Mouse (Mus musculus): ENCODE data around the gene Tspan9. TPM values are rescaled to one million over a fixed set of nuclear protein-coding genes. Genes with fewer than 3 reads are reported as not detected.

Tspan9 gene
- polyA plus RNA-seq, 1 experiment: 87.8 TPM

GRCm38 (mm10) chr6:128015304-128015703, 128.1 kb downstream of the Tspan9 start:
- TF ChIP-seq GATA1 (IDR thresholded peaks at IDR 0.05; ENCODE audit: borderline replicate concordance, low read length) (no peak), FLI1 (IDR thresholded peaks at IDR 0.05; ENCODE audit: low read length) (no peak)
- H3K4me3 ChIP-seq (replicated peaks): peak overlapping the region; percentile 26
- no peaks in the 10 kb centered on the region for H3K9me3 ChIP-seq
- peaks cover 85% of the 10 kb centered on the region for H3K36me3 ChIP-seq (replicated peaks; ENCODE audit: low read length)
- peaks cover 64% of the 10 kb centered on the region for H3K4me1 ChIP-seq
- H3K27me3 ChIP-seq (replicated peaks): peaks cover 1% of the 10 kb centered on the region

- Histone ChIP-seq H3K27me3 (replicated peaks) (peaks cover 1% of the 10 kb centered on the region), H3K4me3 (replicated peaks) (no peak overlapping the region), H3K4me1 (peaks cover 94% of the 10 kb centered on the region), H3K9me3 (no peaks in the 10 kb centered on the region), H3K36me3 (replicated peaks; ENCODE audit: low read length) (peaks cover 87% of the 10 kb centered on the region)
- TF ChIP-seq FLI1 (IDR thresholded peaks at IDR 0.05; ENCODE audit: low read length) (no peak), GATA1 (IDR thresholded peaks at IDR 0.05; ENCODE audit: borderline replicate concordance, low read length) (no peak)
These were observed 131.6 kb downstream of the Tspan9 start for GRCm38 (mm10) chr6:128011781-128012180.

- no peak for TF ChIP-seq GATA1 (IDR thresholded peaks at IDR 0.05; ENCODE audit: borderline replicate concordance, low read length)
- TF ChIP-seq FLI1 (IDR thresholded peaks at IDR 0.05; ENCODE audit: low read length): no peak
- H3K4me3 ChIP-seq (replicated peaks): no peak overlapping the region
- H3K27me3 ChIP-seq (replicated peaks): peaks cover 1% of the 10 kb centered on the region
- H3K4me1 ChIP-seq: peaks cover 99% of the 10 kb centered on the region
- peaks cover 87% of the 10 kb centered on the region for H3K36me3 ChIP-seq (replicated peaks; ENCODE audit: low read length)
- no peaks in the 10 kb centered on the region for H3K9me3 ChIP-seq
These were observed 132.3 kb downstream of the Tspan9 start for GRCm38 (mm10) chr6:128011071-128011477.

GRCm38 (mm10) chr6:128010135-128010971, 133.0 kb downstream of the Tspan9 start:
- TF ChIP-seq FLI1 (IDR thresholded peaks at IDR 0.05; ENCODE audit: low read length) (no peak), GATA1 (IDR thresholded peaks at IDR 0.05; ENCODE audit: borderline replicate concordance, low read length) (no peak)
- peaks cover 86% of the 10 kb centered on the region for H3K36me3 ChIP-seq (replicated peaks; ENCODE audit: low read length)
- no peak overlapping the region for H3K4me3 ChIP-seq (replicated peaks)
- H3K4me1 ChIP-seq: peaks cover 99% of the 10 kb centered on the region
- no peaks in the 10 kb centered on the region for H3K9me3 ChIP-seq
- H3K27me3 ChIP-seq (replicated peaks): peaks cover 1% of the 10 kb centered on the region

GRCm38 (mm10) chr6:128007982-128008562, 135.3 kb downstream of the Tspan9 start:
- peaks cover 1% of the 10 kb centered on the region for H3K27me3 ChIP-seq (replicated peaks)
- H3K4me1 ChIP-seq: peaks cover 99% of the 10 kb centered on the region
- H3K4me3 ChIP-seq (replicated peaks): no peak overlapping the region
- H3K36me3 ChIP-seq (replicated peaks; ENCODE audit: low read length): peaks cover 89% of the 10 kb centered on the region
- TF ChIP-seq GATA1 (IDR thresholded peaks at IDR 0.05; ENCODE audit: borderline replicate concordance, low read length) (no peak), FLI1 (IDR thresholded peaks at IDR 0.05; ENCODE audit: low read length) (no peak)
- no peaks in the 10 kb centered on the region for H3K9me3 ChIP-seq

GRCm38 (mm10) chr6:128007241-128007701, 136.1 kb downstream of the Tspan9 start:
- H3K4me3 ChIP-seq (replicated peaks): peak overlapping the region; percentile 78
- no peak for TF ChIP-seq GATA1 (IDR thresholded peaks at IDR 0.05; ENCODE audit: borderline replicate concordance, low read length)
- no peak for TF ChIP-seq FLI1 (IDR thresholded peaks at IDR 0.05; ENCODE audit: low read length)
- no peaks in the 10 kb centered on the region for H3K9me3 ChIP-seq
- peaks cover 1% of the 10 kb centered on the region for H3K27me3 ChIP-seq (replicated peaks)
- H3K4me1 ChIP-seq: peaks cover 100% of the 10 kb centered on the region
- peaks cover 86% of the 10 kb centered on the region for H3K36me3 ChIP-seq (replicated peaks; ENCODE audit: low read length)

- Histone ChIP-seq H3K4me1 (peaks cover 100% of the 10 kb centered on the region), H3K27me3 (replicated peaks) (no peaks in the 10 kb centered on the region), H3K36me3 (replicated peaks; ENCODE audit: low read length) (peaks cover 83% of the 10 kb centered on the region), H3K9me3 (no peaks in the 10 kb centered on the region), H3K4me3 (replicated peaks) (peak overlapping the region; percentile 67)
- TF ChIP-seq GATA1 (IDR thresholded peaks at IDR 0.05; ENCODE audit: borderline replicate concordance, low read length): no peak
- TF ChIP-seq FLI1 (IDR thresholded peaks at IDR 0.05; ENCODE audit: low read length): no peak
These were observed 137.2 kb downstream of the Tspan9 start for GRCm38 (mm10) chr6:128006156-128006555.

- Histone ChIP-seq H3K36me3 (replicated peaks; ENCODE audit: low read length) (peaks cover 79% of the 10 kb centered on the region), H3K4me3 (replicated peaks) (no peak overlapping the region), H3K27me3 (replicated peaks) (no peaks in the 10 kb centered on the region), H3K9me3 (no peaks in the 10 kb centered on the region), H3K4me1 (peaks cover 100% of the 10 kb centered on the region)
- TF ChIP-seq FLI1 (IDR thresholded peaks at IDR 0.05; ENCODE audit: low read length): no peak
- no peak for TF ChIP-seq GATA1 (IDR thresholded peaks at IDR 0.05; ENCODE audit: borderline replicate concordance, low read length)
These were observed 138.8 kb downstream of the Tspan9 start for GRCm38 (mm10) chr6:128004544-128004943.

GRCm38 (mm10) chr6:128003542-128003941, 139.9 kb downstream of the Tspan9 start:
- no peak overlapping the region for H3K4me3 ChIP-seq (replicated peaks)
- no peak for TF ChIP-seq FLI1 (IDR thresholded peaks at IDR 0.05; ENCODE audit: low read length)
- no peak for TF ChIP-seq GATA1 (IDR thresholded peaks at IDR 0.05; ENCODE audit: borderline replicate concordance, low read length)
- H3K4me1 ChIP-seq: peaks cover 100% of the 10 kb centered on the region
- no peaks in the 10 kb centered on the region for H3K27me3 ChIP-seq (replicated peaks)
- no peaks in the 10 kb centered on the region for H3K9me3 ChIP-seq
- peaks cover 82% of the 10 kb centered on the region for H3K36me3 ChIP-seq (replicated peaks; ENCODE audit: low read length)

- Histone ChIP-seq H3K36me3 (replicated peaks; ENCODE audit: low read length) (peaks cover 82% of the 10 kb centered on the region), H3K9me3 (no peaks in the 10 kb centered on the region), H3K4me1 (peaks cover 100% of the 10 kb centered on the region), H3K27me3 (replicated peaks) (no peaks in the 10 kb centered on the region), H3K4me3 (replicated peaks) (peak overlapping the region; percentile 55)
- TF ChIP-seq GATA1 (IDR thresholded peaks at IDR 0.05; ENCODE audit: borderline replicate concordance, low read length) (no peak), FLI1 (IDR thresholded peaks at IDR 0.05; ENCODE audit: low read length) (no peak)
These were observed 140.7 kb downstream of the Tspan9 start for GRCm38 (mm10) chr6:128002667-128003066.
